Mouse (Mus musculus) embryo, embryonic 11 days (tissue): ENCODE data around the gene Kif26a.

Experiments used
- DNase-seq: peaks from one replicate; pipeline ENCODE4 v3.0.0-alpha.2; 2015

Kif26a gene

GRCm38 (mm10) chr12:112223721-112224337 is 77.8 kb downstream of the Kif26a start:
- no peak for DNase-seq

GRCm38 (mm10) chr12:112226238-112226637 is 80.2 kb downstream of the Kif26a start:
- no peak for DNase-seq

- no peak for DNase-seq
Measured at GRCm38 (mm10) chr12:112226656-112227055, 80.6 kb downstream of the Kif26a start.

GRCm38 (mm10) chr12:112229084-112229483 is 83.1 kb downstream of the Kif26a start:
- no peak for DNase-seq

GRCm38 (mm10) chr12:112230196-112230595 is 84.2 kb downstream of the Kif26a start:
- DNase-seq, result no peak
